Mouse (Mus musculus) embryonic facial prominence, embryonic 14.5 days (tissue): ENCODE data around the gene Myh10. TPM values are rescaled to one million over a fixed set of nuclear protein-coding genes. Genes with fewer than 3 reads are reported as not detected.
"Not testable (repeated sequence)": the region's sequence is repeated elsewhere in the genome, so short reads cannot be mapped to it uniquely, and the experiment has no call there.

Experiments
- ATAC-seq: fragments of 200-750 bp; cut with Nextera tagmentation; 2 replicates; pipeline ENCODE4 v1.8.0; 2017; ENCODE audit warnings: low read depth, moderate number of reproducible peaks, moderate TSS enrichment
- DNase-seq: peaks from one replicate; pipeline ENCODE4 v3.0.0-alpha.2; 2015; ENCODE audit warnings: low spot score
- H3K27ac ChIP-seq: fragments of 300-500 bp; sonication (generic); replicated peaks from 2 replicates; pipeline ENCODE4 v1.5.1; 2014; ENCODE audit warnings: low read depth, mild to moderate bottlenecking, low read length, moderate library complexity
- H3K27me3 ChIP-seq: fragments of 300-500 bp; sonication (generic); replicated peaks from 2 replicates; pipeline ENCODE4 v1.6.1; 2014; ENCODE audit warnings: low read length; ENCODE audit not compliant: control insufficient read depth, insufficient read depth
- H3K36me3 ChIP-seq: fragments of 300-500 bp; sonication (generic); 2 replicates; pipeline ENCODE4 v1.6.1; 2014; ENCODE audit warnings: low read length, mixed read lengths; ENCODE audit not compliant: control insufficient read depth, insufficient read depth
- H3K4me1 ChIP-seq: fragments of 300-500 bp; sonication (generic); 2 replicates; pipeline ENCODE4 v1.6.1; 2014; ENCODE audit warnings: antibody characterized with exemption, low read length; ENCODE audit not compliant: control insufficient read depth, insufficient read depth
- H3K4me2 ChIP-seq: fragments of 300-500 bp; sonication (generic); 2 replicates; pipeline ENCODE4 v1.6.1; 2014; ENCODE audit warnings: low read depth, mild to moderate bottlenecking, low read length, moderate library complexity, mixed read lengths
- H3K4me3 ChIP-seq: fragments of 300-500 bp; sonication (generic); 2 replicates; pipeline ENCODE4 v1.5.1; 2014; ENCODE audit warnings: low read depth, mild to moderate bottlenecking, low read length
- H3K9ac ChIP-seq: fragments of 300-500 bp; sonication (generic); 2 replicates; pipeline ENCODE4 v1.6.1; 2014; ENCODE audit warnings: low read depth, mild to moderate bottlenecking, low read length, moderate library complexity, mixed read lengths
- H3K9me3 ChIP-seq: fragments of 300-500 bp; sonication (generic); 2 replicates; pipeline ENCODE4 v1.6.1; 2016; ENCODE audit warnings: low read length; ENCODE audit not compliant: control insufficient read depth
- WGBS: fragments of 180-500 bp; shearing (Covaris S2); extraction: QIAGEN DNeasy Blood & Tissue Kit; methylation state at CpG from one replicate; pipeline ENCODE4 v1.1.7; 2014; 5-methylcytosine and 5-hydroxymethylcytosine counted together
- polyA plus RNA-seq: library from polyadenylated mRNA; unstranded; fragments of >200 nt; fragmentation: Nextera tagmentation; extraction: Ambion mirVana; gene quantifications from 2 replicates; pipeline ENCODE4 v1.2.1, GENCODE M21; 2014

Gene Myh10
- polyA plus RNA-seq, 1 experiment from 2014 or later: 103 TPM

DNA sequence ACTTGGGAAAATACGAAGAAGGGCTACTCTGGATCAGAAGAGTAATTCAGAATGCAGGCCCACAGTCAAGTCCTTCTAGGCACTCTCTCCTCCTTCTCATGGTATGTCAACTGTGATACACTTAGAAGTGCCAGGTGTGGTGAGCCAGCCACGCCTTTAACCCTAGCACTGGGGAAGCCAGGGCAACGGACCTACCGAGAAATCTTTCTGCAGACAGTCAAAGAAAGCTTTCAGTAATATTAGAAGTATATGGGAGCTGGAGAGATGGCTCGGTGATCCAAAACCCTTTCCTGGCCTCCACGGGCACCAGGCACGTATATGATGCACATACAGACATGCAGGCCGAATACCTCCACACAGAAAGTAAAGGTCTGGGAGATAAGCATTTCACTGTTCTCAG is 127.1 kb downstream of the Myh10 start:
- H3K27ac ChIP-seq: no peak overlapping the region
- no peak overlapping the region for H3K9ac ChIP-seq
- no peak for DNase-seq
- no peak overlapping the region for H3K4me2 ChIP-seq
- H3K4me1 ChIP-seq: no peaks in the 10 kb centered on the region
- 87% methylated on average over 8 of the region's 8 CpGs for WGBS
- H3K4me3 ChIP-seq: no peak overlapping the region
- H3K36me3 ChIP-seq: peaks cover 84% of the 10 kb centered on the region
- no peak for ATAC-seq
- H3K9me3 ChIP-seq: no peaks in the 10 kb centered on the region
- no peaks in the 10 kb centered on the region for H3K27me3 ChIP-seq

DNA sequence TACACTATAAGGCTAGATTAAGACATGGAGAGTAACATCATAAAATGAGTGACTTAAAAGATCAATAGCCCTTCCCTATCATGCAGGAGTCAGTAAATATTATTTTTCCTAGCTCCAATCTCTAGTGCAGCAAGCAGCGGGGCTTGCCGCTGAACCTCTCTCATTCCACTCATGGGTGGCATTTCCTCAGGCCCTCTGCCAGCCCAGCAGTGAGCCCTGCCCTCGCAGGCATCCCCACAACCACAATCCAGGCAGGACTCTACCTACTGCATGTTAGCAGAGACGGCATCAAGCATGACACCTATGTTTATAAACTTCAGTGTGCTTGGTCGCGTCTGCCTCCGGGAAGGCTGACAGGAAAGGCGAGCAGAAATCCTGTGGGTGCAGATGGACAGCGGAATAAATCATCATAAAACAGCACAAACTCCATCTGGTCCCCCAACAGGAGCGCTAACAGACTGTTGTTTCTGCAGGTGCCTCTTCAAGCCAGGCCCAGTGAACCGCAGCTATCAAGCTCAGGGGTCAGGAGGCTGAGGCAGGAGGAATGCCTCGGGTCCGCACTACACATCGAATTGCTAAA is 128.0 kb downstream of the Myh10 start:
- Histone ChIP-seq H3K27ac (no peak overlapping the region), H3K9ac (no peak overlapping the region), H3K36me3 (peaks cover 85% of the 10 kb centered on the region), H3K4me3 (no peak overlapping the region), H3K27me3 (no peaks in the 10 kb centered on the region), H3K4me2 (no peak overlapping the region), H3K9me3 (no peaks in the 10 kb centered on the region), H3K4me1 (no peaks in the 10 kb centered on the region)
- WGBS: 87% methylated on average over 14 of the region's 14 CpGs
- ATAC-seq: no peak
- DNase-seq: no peak

DNA sequence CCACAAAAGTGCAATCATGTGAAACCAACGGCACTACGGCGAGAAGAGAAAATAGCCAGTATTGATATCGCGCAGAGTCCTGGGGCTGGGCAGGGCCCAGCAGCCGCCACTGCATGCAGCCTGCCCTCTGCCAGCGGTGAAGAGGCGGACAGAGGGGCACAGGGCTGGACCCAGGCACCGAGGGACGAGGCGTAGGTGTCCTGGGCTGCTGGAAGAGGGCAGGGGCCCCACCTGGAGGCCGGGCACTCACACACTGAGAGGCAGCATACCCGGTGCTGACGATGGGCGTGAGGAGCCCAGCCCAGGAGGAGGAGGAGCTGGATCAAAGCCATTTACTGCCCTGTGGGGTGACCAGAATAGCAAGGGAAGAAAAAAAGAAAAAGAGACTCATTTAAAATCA is 131.0 kb downstream of the Myh10 start:
- Histone ChIP-seq H3K9ac (no peak overlapping the region), H3K27ac (no peak overlapping the region), H3K4me1 (no peaks in the 10 kb centered on the region), H3K27me3 (no peaks in the 10 kb centered on the region), H3K4me2 (no peak overlapping the region), H3K9me3 (no peaks in the 10 kb centered on the region), H3K4me3 (no peak overlapping the region), H3K36me3 (peaks cover 80% of the 10 kb centered on the region)
- ATAC-seq (no peak), DNase-seq (no peak)
- WGBS: 93% methylated on average over 14 of the region's 15 CpGs

DNA sequence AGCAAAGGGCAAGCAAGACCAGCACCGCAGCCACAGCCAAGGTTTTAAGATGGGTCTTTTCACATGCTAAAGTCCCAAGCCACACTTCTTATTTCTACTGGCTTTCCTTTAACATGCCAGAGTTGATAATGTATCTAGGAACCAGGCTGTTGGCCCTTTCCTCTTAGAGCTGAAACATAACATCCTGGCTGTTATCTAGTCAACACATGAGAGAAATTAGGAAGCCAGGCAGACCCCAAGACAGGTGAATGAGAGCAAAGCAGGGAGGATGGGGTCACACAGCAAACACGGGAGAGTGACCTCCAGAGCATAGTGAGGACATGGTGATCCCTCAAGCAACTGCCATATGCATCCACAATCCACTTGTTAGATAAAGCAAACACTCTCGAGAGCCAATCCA is 135.4 kb downstream of the Myh10 start:
- WGBS: 80% methylated on average over 3 of the region's 3 CpGs
- Histone ChIP-seq H3K4me2 (no peak overlapping the region), H3K27ac (no peak overlapping the region), H3K4me3 (no peak overlapping the region), H3K36me3 (peaks cover 79% of the 10 kb centered on the region), H3K4me1 (no peaks in the 10 kb centered on the region), H3K9ac (no peak overlapping the region), H3K9me3 (no peaks in the 10 kb centered on the region), H3K27me3 (no peaks in the 10 kb centered on the region)
- ATAC-seq (no peak), DNase-seq (no peak)

DNA sequence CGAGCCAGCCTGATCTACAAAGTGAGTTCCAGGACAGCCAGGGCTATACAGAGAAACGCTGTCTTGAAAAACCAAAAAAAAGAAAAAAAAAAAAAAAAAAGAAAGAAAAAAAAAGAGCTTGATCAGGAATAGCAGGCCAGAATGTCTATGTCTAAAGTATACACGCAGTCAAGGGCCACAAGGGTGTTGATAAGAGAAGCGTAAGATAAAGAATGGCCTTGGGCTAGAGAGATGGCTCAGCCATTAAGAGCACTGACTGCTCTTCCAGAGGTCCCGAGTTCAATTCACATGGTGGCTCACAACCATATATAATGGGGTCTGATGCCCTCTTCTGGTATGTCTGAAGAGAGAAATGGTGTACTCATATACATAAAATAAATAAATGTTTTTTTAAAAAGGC is 140.2 kb downstream of the Myh10 start:
- not testable (repeated sequence) for H3K4me2 ChIP-seq, H3K4me3 ChIP-seq, H3K27me3 ChIP-seq, H3K27ac ChIP-seq, DNase-seq, H3K4me1 ChIP-seq, H3K9me3 ChIP-seq, H3K9ac ChIP-seq, ATAC-seq
- WGBS: 91% methylated on average over 5 of the region's 5 CpGs
- H3K36me3 ChIP-seq: peaks cover 93% of the 10 kb centered on the region

DNA sequence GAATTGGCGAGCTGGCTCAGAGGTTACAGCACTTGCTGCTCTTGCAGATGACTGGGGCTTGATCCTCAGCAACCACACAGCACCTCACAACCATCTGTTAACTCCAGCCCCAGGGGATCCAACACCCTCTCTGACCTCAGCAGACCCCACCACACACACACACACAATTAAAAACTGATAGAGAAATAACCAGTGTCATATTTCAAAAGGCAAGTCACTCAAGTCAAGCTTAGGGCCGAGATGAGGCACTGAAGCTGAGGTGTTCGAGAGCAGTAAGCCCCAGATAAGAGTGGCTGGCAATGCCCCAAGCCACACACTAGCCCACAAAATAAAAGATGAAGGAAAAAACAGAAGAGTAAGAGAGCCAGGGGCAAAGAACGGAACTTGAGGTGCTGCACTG is 141.4 kb downstream of the Myh10 start:
- Histone ChIP-seq H3K27me3 (no peaks in the 10 kb centered on the region), H3K4me2 (no peak overlapping the region), H3K9ac (no peak overlapping the region), H3K36me3 (peaks cover 93% of the 10 kb centered on the region), H3K9me3 (no peaks in the 10 kb centered on the region), H3K4me3 (no peak overlapping the region), H3K27ac (no peak overlapping the region), H3K4me1 (no peaks in the 10 kb centered on the region)
- 53% methylated on average over 4 of the region's 4 CpGs for WGBS
- ATAC-seq (no peak), DNase-seq (no peak)

DNA sequence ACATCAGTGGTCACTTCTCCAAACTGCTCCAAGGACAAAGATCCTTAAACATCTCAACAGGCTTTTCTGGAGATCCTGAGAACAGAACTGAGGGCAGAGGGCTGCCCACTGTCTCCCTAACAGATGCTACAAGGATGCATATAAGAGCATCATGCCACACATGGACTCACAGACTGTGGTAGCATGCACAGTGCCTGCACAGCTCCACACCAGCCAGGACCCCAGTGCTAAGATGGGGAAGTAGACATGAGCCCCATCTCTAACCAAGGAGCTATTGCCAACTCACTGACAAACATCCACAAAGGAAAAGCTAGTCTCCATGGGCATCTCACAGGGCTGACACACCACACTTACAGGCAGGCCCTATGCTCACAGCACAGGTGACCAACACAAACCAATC is 142.2 kb downstream of the Myh10 start:
- Histone ChIP-seq H3K36me3 (peaks cover 90% of the 10 kb centered on the region), H3K9me3 (no peaks in the 10 kb centered on the region)
- ATAC-seq: no peak

DNA sequence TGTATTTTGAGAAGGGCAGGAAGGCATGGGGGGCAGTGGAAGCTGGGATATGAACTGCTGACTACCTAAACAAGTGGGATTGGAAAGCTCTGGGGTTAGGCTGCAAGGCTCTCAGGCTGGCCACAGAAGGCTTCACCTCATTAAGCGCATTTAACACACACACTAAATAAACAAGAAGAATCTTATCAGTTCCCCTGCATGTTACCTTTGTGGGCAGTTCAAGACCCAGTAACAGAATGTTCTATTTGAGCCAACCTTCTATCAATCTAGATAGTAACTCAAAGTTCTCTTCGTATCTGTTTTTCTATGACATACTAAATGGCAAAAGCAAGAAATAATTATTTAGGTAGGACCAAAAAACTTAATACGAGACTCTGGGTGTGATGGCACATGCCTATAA is 143.7 kb downstream of the Myh10 start:
- Histone ChIP-seq H3K27ac (no peak overlapping the region), H3K9me3 (no peaks in the 10 kb centered on the region), H3K4me3 (no peak overlapping the region), H3K27me3 (no peaks in the 10 kb centered on the region), H3K36me3 (peaks cover 89% of the 10 kb centered on the region), H3K9ac (no peak overlapping the region), H3K4me1 (no peaks in the 10 kb centered on the region), H3K4me2 (no peak overlapping the region)
- WGBS: 95% methylated on average over 3 of the region's 3 CpGs
- DNase-seq: no peak
- ATAC-seq: no peak

More for the DNA sequence above, 142.2 kb downstream of the Myh10 start:
- no peak overlapping the region for H3K27ac ChIP-seq
- no peaks in the 10 kb centered on the region for H3K27me3 ChIP-seq
- no peak overlapping the region for H3K4me3 ChIP-seq
- H3K4me2 ChIP-seq: no peak overlapping the region
- H3K9ac ChIP-seq: no peak overlapping the region
- H3K4me1 ChIP-seq: no peaks in the 10 kb centered on the region
- no peak for DNase-seq

DNA sequence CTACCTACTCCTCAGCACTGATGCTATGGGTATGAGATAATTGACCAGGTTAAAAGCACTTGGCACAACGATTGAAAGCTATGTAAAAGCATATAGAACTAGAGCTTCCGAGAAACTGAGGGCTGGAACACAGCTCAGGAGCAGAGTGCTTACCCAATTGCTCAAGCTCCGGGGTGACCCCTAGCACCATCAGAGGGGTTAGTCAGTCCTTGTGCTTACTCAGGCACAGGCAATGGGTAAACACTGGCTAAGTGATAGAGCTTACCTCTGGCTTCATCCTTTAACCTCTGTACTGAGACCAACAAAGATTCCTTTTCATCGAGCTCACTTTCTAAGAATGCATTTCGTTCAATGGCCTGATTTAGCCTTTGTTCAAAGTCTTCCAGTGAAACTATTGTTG is 148.2 kb downstream of the Myh10 start:
- H3K4me3 ChIP-seq: no peak overlapping the region
- peaks cover 83% of the 10 kb centered on the region for H3K36me3 ChIP-seq
- no peaks in the 10 kb centered on the region for H3K4me1 ChIP-seq
- no peaks in the 10 kb centered on the region for H3K9me3 ChIP-seq
- no peak overlapping the region for H3K27ac ChIP-seq
- H3K9ac ChIP-seq: no peak overlapping the region
- DNase-seq (no peak), ATAC-seq (no peak)
- no peak overlapping the region for H3K4me2 ChIP-seq
- 88% methylated on average over 5 of the region's 5 CpGs for WGBS
- H3K27me3 ChIP-seq: no peaks in the 10 kb centered on the region
